Mouse (Mus musculus): Measurements from ENCODE around the gene Wwtr1.

The Wwtr1 gene

GRCm38 (mm10) chr3:57596566-57596965 is 20.9 kb upstream of the Wwtr1 start:
- TF ChIP-seq NANOG (IDR thresholded peaks at IDR 0.05; ENCODE audit: borderline replicate concordance, low read length) = no peak
- no peak for TF ChIP-seq CTCF (conservative IDR thresholded peaks at IDR 0.05; ENCODE audit: low read length)
- TF ChIP-seq POU5F1 (IDR thresholded peaks at IDR 0.05; ENCODE audit: borderline replicate concordance, low read length) = no peak
- Histone ChIP-seq H3K27me3 (ENCODE audit: insufficient read depth, low read length) (no peaks in the 10 kb centered on the region), H3K4me3 (replicated peaks; ENCODE audit: low read length) (no peak overlapping the region), H3K4me1 (replicated peaks; ENCODE audit: low read depth, low read length) (no peaks in the 10 kb centered on the region), H3K36me3 (ENCODE audit: insufficient read depth, low read length) (no peaks in the 10 kb centered on the region), H3K9me3 (ENCODE audit: low read length) (no peaks in the 10 kb centered on the region)

GRCm38 (mm10) chr3:57595506-57595905 is 19.8 kb upstream of the Wwtr1 start:
- TF ChIP-seq POU5F1 (IDR thresholded peaks at IDR 0.05; ENCODE audit: borderline replicate concordance, low read length) (no peak), NANOG (IDR thresholded peaks at IDR 0.05; ENCODE audit: borderline replicate concordance, low read length) (no peak), CTCF (conservative IDR thresholded peaks at IDR 0.05; ENCODE audit: low read length) (no peak)
- Histone ChIP-seq H3K27me3 (ENCODE audit: insufficient read depth, low read length) (no peaks in the 10 kb centered on the region), H3K4me3 (replicated peaks; ENCODE audit: low read length) (no peak overlapping the region), H3K4me1 (replicated peaks; ENCODE audit: low read depth, low read length) (no peaks in the 10 kb centered on the region), H3K36me3 (ENCODE audit: insufficient read depth, low read length) (no peaks in the 10 kb centered on the region), H3K9me3 (ENCODE audit: low read length) (no peaks in the 10 kb centered on the region)

- TF ChIP-seq NANOG (IDR thresholded peaks at IDR 0.05; ENCODE audit: borderline replicate concordance, low read length) (no peak), POU5F1 (IDR thresholded peaks at IDR 0.05; ENCODE audit: borderline replicate concordance, low read length) (no peak), CTCF (conservative IDR thresholded peaks at IDR 0.05; ENCODE audit: low read length) (no peak)
These were observed 10.3 kb upstream of the Wwtr1 start for GRCm38 (mm10) chr3:57585967-57586366.

GRCm38 (mm10) chr3:57583533-57583932 is 7.8 kb upstream of the Wwtr1 start:
- Histone ChIP-seq H3K27me3 (ENCODE audit: insufficient read depth, low read length) (no peaks in the 10 kb centered on the region), H3K4me3 (replicated peaks; ENCODE audit: low read length) (no peak overlapping the region), H3K4me1 (replicated peaks; ENCODE audit: low read depth, low read length) (peaks cover 38% of the 10 kb centered on the region), H3K9me3 (ENCODE audit: low read length) (0 out of 2 replicates have a peak, but pooled peaks cover 4% of the 10 kb centered on the region), H3K36me3 (ENCODE audit: insufficient read depth, low read length) (no peaks in the 10 kb centered on the region)
- no peak for TF ChIP-seq POU5F1 (IDR thresholded peaks at IDR 0.05; ENCODE audit: borderline replicate concordance, low read length)
- no peak for TF ChIP-seq NANOG (IDR thresholded peaks at IDR 0.05; ENCODE audit: borderline replicate concordance, low read length)
- no peak for TF ChIP-seq CTCF (conservative IDR thresholded peaks at IDR 0.05; ENCODE audit: low read length)

More at GRCm38 (mm10) chr3:57585967-57586366, 10.3 kb upstream of the Wwtr1 start:
- no peak overlapping the region for H3K4me3 ChIP-seq (replicated peaks; ENCODE audit: low read length)
- peaks cover 26% of the 10 kb centered on the region for H3K4me1 ChIP-seq (replicated peaks; ENCODE audit: low read depth, low read length)
- no peaks in the 10 kb centered on the region for H3K27me3 ChIP-seq (ENCODE audit: insufficient read depth, low read length)
- H3K36me3 ChIP-seq (ENCODE audit: insufficient read depth, low read length) = no peaks in the 10 kb centered on the region
- H3K9me3 ChIP-seq (ENCODE audit: low read length) = 0 out of 2 replicates have a peak, but pooled peaks cover 4% of the 10 kb centered on the region

GRCm38 (mm10) chr3:57580426-57581195 is 4.9 kb upstream of the Wwtr1 start:
- Histone ChIP-seq H3K27me3 (ENCODE audit: insufficient read depth, low read length) (no peaks in the 10 kb centered on the region), H3K36me3 (ENCODE audit: insufficient read depth, low read length) (no peaks in the 10 kb centered on the region), H3K4me1 (replicated peaks; ENCODE audit: low read depth, low read length) (peaks cover 53% of the 10 kb centered on the region), H3K9me3 (ENCODE audit: low read length) (0 out of 2 replicates have a peak, but pooled peaks cover 4% of the 10 kb centered on the region), H3K4me3 (replicated peaks; ENCODE audit: low read length) (no peak overlapping the region)
- no peak for TF ChIP-seq CTCF (conservative IDR thresholded peaks at IDR 0.05; ENCODE audit: low read length)
- TF ChIP-seq NANOG (IDR thresholded peaks at IDR 0.05; ENCODE audit: borderline replicate concordance, low read length) = no peak
- TF ChIP-seq POU5F1 (IDR thresholded peaks at IDR 0.05; ENCODE audit: borderline replicate concordance, low read length) = no peak

- Histone ChIP-seq H3K4me3 (replicated peaks; ENCODE audit: low read length) (peak overlapping the region; percentile 93), H3K4me1 (replicated peaks; ENCODE audit: low read depth, low read length) (peaks cover 43% of the 10 kb centered on the region), H3K36me3 (ENCODE audit: insufficient read depth, low read length) (peaks cover 15% of the 10 kb centered on the region), H3K27me3 (ENCODE audit: insufficient read depth, low read length) (0 out of 2 replicates have a peak, but pooled peaks cover 4% of the 10 kb centered on the region), H3K9me3 (ENCODE audit: low read length) (no peaks in the 10 kb centered on the region)
- 0 out of 2 replicates have a peak, but pooled peaks have one; percentile 14 for TF ChIP-seq CTCF (conservative IDR thresholded peaks at IDR 0.05; ENCODE audit: low read length)
- no peak for TF ChIP-seq POU5F1 (IDR thresholded peaks at IDR 0.05; ENCODE audit: borderline replicate concordance, low read length)
- peak; percentile 11; the same call in 1 of the 2 replicates for TF ChIP-seq NANOG (IDR thresholded peaks at IDR 0.05; ENCODE audit: borderline replicate concordance, low read length)
These were observed 530 bp upstream of the Wwtr1 start for GRCm38 (mm10) chr3:57576056-57576824.

GRCm38 (mm10) chr3:57574885-57575659 is 638 bp downstream of the Wwtr1 start:
- peaks cover 15% of the 10 kb centered on the region for H3K36me3 ChIP-seq (ENCODE audit: insufficient read depth, low read length)
- TF ChIP-seq CTCF (conservative IDR thresholded peaks at IDR 0.05; ENCODE audit: low read length) (no peak), POU5F1 (IDR thresholded peaks at IDR 0.05; ENCODE audit: borderline replicate concordance, low read length) (no peak), NANOG (IDR thresholded peaks at IDR 0.05; ENCODE audit: borderline replicate concordance, low read length) (no peak)
- H3K4me1 ChIP-seq (replicated peaks; ENCODE audit: low read depth, low read length) = peaks cover 41% of the 10 kb centered on the region
- H3K9me3 ChIP-seq (ENCODE audit: low read length) = no peaks in the 10 kb centered on the region
- H3K4me3 ChIP-seq (replicated peaks; ENCODE audit: low read length) = peak overlapping the region; percentile 93
- H3K27me3 ChIP-seq (ENCODE audit: insufficient read depth, low read length) = 0 out of 2 replicates have a peak, but pooled peaks cover 4% of the 10 kb centered on the region

All from E14TG2a.4 (cell line).